Mouse (Mus musculus) hindbrain, embryonic 11.5 days (tissue): ENCODE results near the gene Trim9. TPM values are rescaled to one million over a fixed set of nuclear protein-coding genes. Genes with fewer than 3 reads are reported as not detected.

Experiments used
- ATAC-seq: fragments of 200-750 bp; cut with Nextera tagmentation; 2 replicates; pipeline ENCODE4 v1.8.0; 2017; ENCODE audit warnings: mild to moderate bottlenecking, moderate TSS enrichment, moderate library complexity; ENCODE audit not compliant: low FRiP score
- DNase-seq: peaks from one replicate; pipeline ENCODE4 v3.0.0-alpha.2; 2015; ENCODE audit warnings: low spot score
- H3K27ac ChIP-seq: fragments of 300-500 bp; sonication (generic); 2 replicates; pipeline ENCODE4 v1.5.1; 2014; ENCODE audit warnings: mild to moderate bottlenecking, low read depth, low read length
- H3K27me3 ChIP-seq: fragments of 300-500 bp; sonication (generic); 2 replicates; pipeline ENCODE4 v1.6.1; 2014; ENCODE audit warnings: mild to moderate bottlenecking, low read length, moderate library complexity, mixed read lengths; ENCODE audit not compliant: control insufficient read depth, insufficient read depth
- H3K36me3 ChIP-seq: fragments of 300-500 bp; sonication (generic); 2 replicates; pipeline ENCODE4 v1.6.1; 2014; ENCODE audit warnings: mild to moderate bottlenecking, low read length, moderate library complexity, mixed read lengths; ENCODE audit not compliant: control insufficient read depth, insufficient read depth
- H3K4me1 ChIP-seq: fragments of 300-500 bp; sonication (generic); replicated peaks from 2 replicates; pipeline ENCODE4 v1.6.1; 2014; ENCODE audit warnings: low read length, mixed read lengths; ENCODE audit not compliant: control insufficient read depth, insufficient read depth
- H3K4me2 ChIP-seq: fragments of 300-500 bp; sonication (generic); replicated peaks from 2 replicates; pipeline ENCODE4 v1.6.1; 2014; ENCODE audit warnings: mild to moderate bottlenecking, low read depth, low read length
- H3K4me3 ChIP-seq: fragments of 300-500 bp; sonication (generic); 2 replicates; pipeline ENCODE4 v1.5.1; 2014; ENCODE audit warnings: low read depth, low read length
- H3K9ac ChIP-seq: fragments of 300-500 bp; sonication (generic); 2 replicates; pipeline ENCODE4 v1.6.1; 2014; ENCODE audit warnings: low read depth, low read length
- H3K9me3 ChIP-seq: fragments of 300-500 bp; sonication (generic); 2 replicates; pipeline ENCODE4 v1.6.1; 2016; ENCODE audit warnings: low read length; ENCODE audit not compliant: control insufficient read depth
- WGBS: fragments of 180-500 bp; shearing (Covaris S2); extraction: QIAGEN DNeasy Blood & Tissue Kit; methylation state at CpG from one replicate; pipeline ENCODE4 v1.1.7; 2014; 5-methylcytosine and 5-hydroxymethylcytosine counted together
- polyA plus RNA-seq: library from polyadenylated mRNA; unstranded; fragments of >200 nt; fragmentation: Nextera tagmentation; extraction: Ambion mirVana; gene quantifications from 2 replicates; pipeline ENCODE4 v1.2.1, GENCODE M21; 2014

The Trim9 gene
- polyA plus RNA-seq, 1 experiment from 2014 or later: 18.4 TPM

DNA sequence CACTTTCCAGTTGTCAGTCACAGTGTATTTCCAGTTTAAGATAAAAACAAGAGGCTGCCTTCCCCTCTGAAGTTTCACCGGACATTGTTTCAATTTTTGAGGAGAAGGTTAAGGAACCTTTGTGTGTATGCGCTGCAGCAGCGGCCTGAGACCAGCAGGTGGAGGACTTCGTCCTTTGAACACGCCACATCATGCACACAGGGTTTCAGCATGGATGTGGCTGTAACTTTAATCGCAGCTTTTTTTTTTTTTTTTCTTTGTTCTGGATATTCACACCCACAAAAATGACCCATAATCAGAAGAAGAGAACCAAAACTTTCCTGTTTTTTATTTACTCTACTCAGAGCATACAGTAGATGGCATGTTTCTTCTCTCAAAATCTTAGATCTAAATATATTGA is 113.0 kb downstream of the Trim9 start:
- no peak overlapping the region for H3K4me2 ChIP-seq
- peak; percentile 81 for DNase-seq

DNA sequence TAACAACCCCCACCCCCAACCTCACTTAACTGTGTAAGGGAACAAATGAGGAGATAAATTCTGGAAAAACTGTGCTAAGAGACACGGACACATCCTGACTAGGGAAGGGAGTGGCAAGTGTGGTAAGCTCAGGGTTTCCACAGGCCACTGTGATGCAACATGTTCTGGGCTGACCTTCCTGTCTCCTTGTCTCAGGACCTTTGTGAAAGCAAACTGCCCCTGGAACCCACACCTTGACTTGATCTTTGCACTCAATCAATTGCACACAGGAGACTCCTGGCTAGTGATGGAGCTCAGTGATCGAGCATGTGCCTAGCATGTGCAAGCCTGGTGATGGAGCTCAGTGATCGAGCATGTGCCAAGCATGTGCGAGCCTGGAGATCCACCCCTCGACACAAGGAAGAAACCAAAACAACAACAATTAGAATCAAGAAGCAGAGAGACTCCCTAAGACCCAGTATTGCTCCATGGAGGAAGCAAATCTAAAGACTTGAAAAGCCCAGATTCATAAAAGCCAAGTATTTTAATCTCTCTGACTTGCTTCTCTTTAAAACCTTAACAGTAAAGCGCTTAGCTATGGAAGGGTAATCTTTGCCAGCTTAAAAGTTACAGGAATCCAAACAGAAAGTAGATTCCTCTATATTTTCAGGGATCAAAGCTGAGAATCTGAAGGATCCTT is 113.6 kb downstream of the Trim9 start:
- no peak for DNase-seq
- Histone ChIP-seq H3K4me1 (no peaks in the 10 kb centered on the region), H3K9me3 (no peaks in the 10 kb centered on the region), H3K4me2 (no peak overlapping the region), H3K27me3 (no peaks in the 10 kb centered on the region), H3K36me3 (no peaks in the 10 kb centered on the region), H3K9ac (no peak overlapping the region), H3K27ac (no peak overlapping the region), H3K4me3 (no peak overlapping the region)
- WGBS: 90% methylated on average over 6 of the region's 6 CpGs
- no peak for ATAC-seq

More for the DNA sequence above, 113.0 kb downstream of the Trim9 start:
- Histone ChIP-seq H3K27me3 (no peaks in the 10 kb centered on the region), H3K9ac (no peak overlapping the region), H3K4me1 (no peaks in the 10 kb centered on the region), H3K4me3 (no peak overlapping the region), H3K36me3 (no peaks in the 10 kb centered on the region), H3K27ac (no peak overlapping the region), H3K9me3 (no peaks in the 10 kb centered on the region)
- ATAC-seq: peak; percentile 56; the same call in 1 of the 2 replicates
- WGBS: 29% methylated on average over 6 of the region's 6 CpGs

DNA sequence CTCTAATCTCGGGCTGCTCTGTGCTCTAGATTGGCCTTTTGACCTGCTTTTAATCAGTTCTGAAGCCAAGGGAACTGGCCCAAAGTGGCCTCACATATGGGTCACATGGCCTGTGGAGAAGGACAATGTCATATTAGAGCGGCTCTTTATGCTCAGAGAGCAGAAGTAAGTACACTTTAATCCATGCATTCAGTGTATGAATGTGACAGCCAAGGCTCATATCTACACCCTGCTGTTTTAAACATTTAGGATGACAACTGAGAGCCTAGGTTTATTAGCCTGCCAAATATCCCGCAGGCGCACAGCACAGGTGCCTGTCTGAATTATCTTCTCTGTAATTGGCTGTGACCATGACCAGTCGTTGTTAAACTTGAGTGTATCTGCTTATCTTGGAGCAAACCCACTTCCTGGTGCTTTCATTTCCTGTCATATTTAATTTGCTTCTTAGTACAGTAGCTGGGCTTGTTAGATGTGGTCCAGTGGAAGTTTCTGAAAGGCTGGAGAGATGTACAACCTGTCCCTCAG is 115.3 kb downstream of the Trim9 start:
- WGBS: 57% methylated on average over 5 of the region's 5 CpGs
- 0 out of 2 replicates have a peak, but pooled peaks cover under 1% of the 10 kb centered on the region for H3K4me1 ChIP-seq
- H3K27me3 ChIP-seq: no peaks in the 10 kb centered on the region; the same call in 1 of the 2 replicates
- no peak overlapping the region for H3K4me2 ChIP-seq
- ATAC-seq: no peak
- no peak overlapping the region for H3K4me3 ChIP-seq
- no peak for DNase-seq
- no peak overlapping the region for H3K9ac ChIP-seq
- no peaks in the 10 kb centered on the region for H3K36me3 ChIP-seq
- no peak overlapping the region for H3K27ac ChIP-seq
- H3K9me3 ChIP-seq: no peaks in the 10 kb centered on the region

GRCm38 (mm10) chr12:70231294-70231693 is 116.1 kb downstream of the Trim9 start, which contains the start of gene Pygl:
Gene Pygl (minus strand): TSS chr12:70231488.
- WGBS: 91% methylated on average over 2 of the region's 2 CpGs

GRCm38 (mm10) chr12:70228155-70228554 is 119.3 kb downstream of the Trim9 start:
- Histone ChIP-seq H3K4me2 (no peak overlapping the region; the same call in 1 of the 2 replicates), H3K27me3 (peaks cover 3% of the 10 kb centered on the region; the same call in 1 of the 2 replicates), H3K9me3 (no peaks in the 10 kb centered on the region), H3K36me3 (no peaks in the 10 kb centered on the region), H3K27ac (no peak overlapping the region), H3K4me1 (0 out of 2 replicates have a peak, but pooled peaks cover 6% of the 10 kb centered on the region), H3K9ac (no peak overlapping the region), H3K4me3 (peak overlapping the region; percentile 44)
- no peak for ATAC-seq
- no peak for DNase-seq
- WGBS: 59% methylated on average over 11 of the region's 11 CpGs

More at GRCm38 (mm10) chr12:70231294-70231693, 116.1 kb downstream of the Trim9 start, which contains the start of gene Pygl:
- ATAC-seq (no peak), DNase-seq (no peak)
- 0 out of 2 replicates have a peak, but pooled peaks cover 6% of the 10 kb centered on the region for H3K4me1 ChIP-seq
- no peak within 1 kb of the TSS for H3K9ac ChIP-seq
- no peak within 1 kb of the TSS for H3K4me3 ChIP-seq
- no peaks in the 10 kb centered on the region for H3K36me3 ChIP-seq
- peaks cover 3% of the 10 kb centered on the region; the same call in 1 of the 2 replicates for H3K27me3 ChIP-seq
- H3K27ac ChIP-seq: no peak within 1 kb of the TSS
- H3K9me3 ChIP-seq: no peaks in the 10 kb centered on the region
- no peak within 1 kb of the TSS for H3K4me2 ChIP-seq

GRCm38 (mm10) chr12:70227121-70227932 is 120.1 kb downstream of the Trim9 start:
- H3K36me3 ChIP-seq: no peaks in the 10 kb centered on the region
- no peak overlapping the region for H3K27ac ChIP-seq
- H3K4me1 ChIP-seq: 0 out of 2 replicates have a peak, but pooled peaks cover 6% of the 10 kb centered on the region
- peaks cover 3% of the 10 kb centered on the region; the same call in 1 of the 2 replicates for H3K27me3 ChIP-seq
- ATAC-seq: peak; percentile 83
- peak overlapping the region; percentile 56 for H3K9ac ChIP-seq
- peak overlapping the region; percentile 44 for H3K4me3 ChIP-seq
- no peaks in the 10 kb centered on the region for H3K9me3 ChIP-seq
- H3K4me2 ChIP-seq: peak overlapping the region; percentile 92
- 3% methylated on average over 51 of the region's 52 CpGs for WGBS
- peak; percentile 66 for DNase-seq

DNA sequence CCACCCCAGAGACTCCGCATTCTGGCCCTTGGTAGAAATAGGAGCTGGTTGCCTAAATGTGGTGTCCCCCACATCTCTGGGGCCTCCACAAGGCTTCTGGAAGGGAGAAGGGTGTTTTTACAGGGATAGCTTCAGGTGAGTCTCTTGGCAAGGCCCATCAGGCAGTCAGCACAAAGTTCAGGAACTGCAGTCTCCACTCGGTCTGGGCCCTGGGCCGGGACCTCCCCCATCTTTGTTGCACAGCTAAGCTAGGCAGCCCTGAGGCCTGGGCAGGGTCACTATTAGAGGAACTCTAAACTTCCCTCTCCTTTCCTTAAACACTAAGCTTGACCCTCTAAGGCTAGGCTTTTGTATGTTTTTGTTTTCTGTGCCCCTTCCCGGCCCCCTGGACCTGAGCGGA is 120.8 kb downstream of the Trim9 start:
- ATAC-seq (0 out of 2 replicates have a peak, but pooled peaks have one; percentile 13), DNase-seq (no peak)
- WGBS: 33% methylated on average over 5 of the region's 5 CpGs
- no peaks in the 10 kb centered on the region for H3K36me3 ChIP-seq
- H3K9me3 ChIP-seq: no peaks in the 10 kb centered on the region
- H3K4me2 ChIP-seq: peak overlapping the region; percentile 92
- H3K9ac ChIP-seq: peak overlapping the region; percentile 56
- H3K27ac ChIP-seq: no peak overlapping the region
- H3K27me3 ChIP-seq: peaks cover 3% of the 10 kb centered on the region; the same call in 1 of the 2 replicates
- H3K4me3 ChIP-seq: peak overlapping the region; percentile 44
- H3K4me1 ChIP-seq: 0 out of 2 replicates have a peak, but pooled peaks cover 6% of the 10 kb centered on the region

DNA sequence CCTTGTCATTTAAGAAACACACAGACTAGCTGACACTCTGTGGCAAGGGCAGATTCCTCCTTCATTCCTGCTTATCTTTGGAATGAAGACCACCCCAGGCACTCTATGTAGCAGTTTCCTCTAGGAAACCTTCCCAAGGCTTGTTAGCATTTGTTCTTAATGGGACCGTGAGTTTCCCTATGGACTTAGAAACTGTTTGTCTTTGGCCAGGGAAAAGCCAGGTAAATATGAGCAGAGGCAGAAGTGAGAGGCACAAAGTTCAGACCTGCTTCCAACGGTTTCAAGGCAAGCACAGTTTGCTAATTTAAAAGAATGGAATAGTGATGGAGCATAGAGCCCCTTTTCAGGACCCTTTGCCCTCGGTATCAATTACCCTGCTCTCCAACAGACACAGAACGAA is 124.1 kb downstream of the Trim9 start:
- 68% methylated on average over 4 of the region's 4 CpGs for WGBS
- H3K4me3 ChIP-seq: no peak overlapping the region
- H3K27me3 ChIP-seq: peaks cover 3% of the 10 kb centered on the region; the same call in 1 of the 2 replicates
- H3K9ac ChIP-seq: no peak overlapping the region
- DNase-seq (no peak), ATAC-seq (no peak)
- H3K9me3 ChIP-seq: no peaks in the 10 kb centered on the region
- H3K36me3 ChIP-seq: no peaks in the 10 kb centered on the region
- no peak overlapping the region for H3K27ac ChIP-seq
- H3K4me2 ChIP-seq: no peak overlapping the region
- 0 out of 2 replicates have a peak, but pooled peaks cover 6% of the 10 kb centered on the region for H3K4me1 ChIP-seq
